Comparison of ENCODE assay signal across 21 mouse cellular contexts in the genomic region with DNA sequence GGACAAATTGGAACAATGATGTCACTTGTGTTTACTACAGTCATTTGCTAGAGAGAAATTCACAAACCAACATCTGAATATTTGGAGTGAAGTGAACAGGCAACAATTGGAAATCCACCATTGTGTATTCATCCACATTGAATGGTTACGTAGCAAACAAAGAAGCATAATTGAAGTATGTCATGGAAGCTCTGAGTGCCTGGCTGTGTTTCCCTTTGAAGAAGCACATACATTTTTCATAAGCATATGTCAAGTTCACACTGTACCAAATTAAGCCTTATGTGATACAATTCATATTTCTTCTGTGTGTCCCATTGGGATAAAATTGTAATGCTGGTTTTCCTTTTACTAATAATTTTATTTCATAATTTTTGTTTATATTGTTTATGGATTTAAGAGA.
A peak's percentile ranks its signal among the peaks of the same experiment; 100 is the strongest.
DNase-seq lines count a peak whose midpoint lies in the region; ATAC-seq and TF ChIP-seq lines count a peak whose summit lies in the region.
"Had no signal": no experiment of that assay in that cellular context is flagged by ENCODE, and none has a peak within 500 bp of the region (broad histone marks: within the 10 kb centered on the region; RNA-seq: fewer than 3 reads in every experiment).

No protein-coding gene starts in this region.

- no peak for TF ChIP-seq CTCF in brain, embryonic 14.5 days (IDR thresholded peaks at IDR 0.05; ENCODE audit: borderline replicate concordance, extremely low read depth, insufficient read depth, insufficient read length)

- no peaks in the 10 kb centered on the region for H3K9me3 ChIP-seq in forebrain, embryonic 15.5 days
- no peaks in the 10 kb centered on the region for H3K9me3 ChIP-seq in forebrain, embryonic 12.5 days
- H3K9me3 ChIP-seq: hindbrain, embryonic 10.5 days; hindbrain, embryonic 13.5 days; intestine, embryonic 15.5 days had no signal

- H3K27ac ChIP-seq in forebrain, embryonic 15.5 days (replicated peaks): no peak overlapping the region
- H3K27ac ChIP-seq in forebrain, embryonic 12.5 days: no peak overlapping the region
- H3K27ac ChIP-seq: hindbrain, embryonic 10.5 days; hindbrain, embryonic 13.5 days; intestine, embryonic 15.5 days had no signal

- no peak overlapping the region for H3K4me3 ChIP-seq in forebrain, embryonic 15.5 days
- no peak overlapping the region for H3K4me3 ChIP-seq in forebrain, embryonic 12.5 days (replicated peaks)
- H3K4me3 ChIP-seq: hindbrain, embryonic 10.5 days; hindbrain, embryonic 13.5 days; intestine, embryonic 15.5 days had no signal

- H3K36me3 ChIP-seq in forebrain, embryonic 15.5 days: no peaks in the 10 kb centered on the region
- no peaks in the 10 kb centered on the region for H3K36me3 ChIP-seq in forebrain, embryonic 12.5 days (replicated peaks)
- H3K36me3 ChIP-seq: hindbrain, embryonic 10.5 days; hindbrain, embryonic 13.5 days; intestine, embryonic 15.5 days had no signal

- 51% methylated on average over 1 of the region's 1 CpGs for WGBS in forebrain, embryonic 15.5 days
- WGBS in forebrain, embryonic 12.5 days: 60% methylated on average over 1 of the region's 1 CpGs

- no peak for TF ChIP-seq POLR2A in brain, embryonic 14.5 days (IDR thresholded peaks at IDR 0.05; ENCODE audit: borderline replicate concordance, extremely low read depth, insufficient read depth, insufficient read length, poor library complexity, severe bottlenecking)

- peak; percentile 64; the same call in 1 of the 2 replicates for ATAC-seq in forebrain, embryonic 15.5 days (replicated peaks)
- ATAC-seq in forebrain, embryonic 12.5 days (ENCODE audit: low FRiP score): no peak
- ATAC-seq: CD4-positive, CD25-positive, alpha-beta regulatory T cell, adult 4 months; hindbrain, embryonic 16.5 days; intestine, embryonic 15.5 days had no signal

- H3K9ac ChIP-seq in forebrain, embryonic 15.5 days (replicated peaks): no peak overlapping the region
- no peak overlapping the region for H3K9ac ChIP-seq in forebrain, embryonic 12.5 days
- H3K9ac ChIP-seq: hindbrain, embryonic 13.5 days; intestine, embryonic 15.5 days had no signal

- intact Hi-C loops in heart, postnatal 10 days (cut with DNase I): no loop called here

- no peak overlapping the region for H3K4me2 ChIP-seq in forebrain, embryonic 15.5 days (replicated peaks)
- no peak overlapping the region for H3K4me2 ChIP-seq in forebrain, embryonic 12.5 days
- H3K4me2 ChIP-seq: heart, embryonic 11.5 days; hindbrain, embryonic 13.5 days; intestine, embryonic 15.5 days had no signal

- no peaks in the 10 kb centered on the region for H3K27me3 ChIP-seq in forebrain, embryonic 15.5 days
- H3K27me3 ChIP-seq in forebrain, embryonic 12.5 days: no peaks in the 10 kb centered on the region
- H3K27me3 ChIP-seq: hindbrain, embryonic 13.5 days; intestine, embryonic 15.5 days had no signal

- DNase-seq in brain, embryonic 14.5 days (ENCODE audit: low read depth): peak; percentile 64
- peak; percentile 32 for DNase-seq in brain, embryonic 18.5 days (ENCODE audit: low read depth, low spot score)
- no peak for DNase-seq in gastrocnemius, adult 8-10 months (ENCODE audit: low spot score in 2 of 2)
- no peak for DNase-seq in heart, postnatal 10 days
- DNase-seq: adrenal gland, adult 2 months; adrenal gland, postnatal 14 days; cerebellum, adult 18-20 months; cerebellum, adult 9-10 months; cerebellum, postnatal 14 days; gastrocnemius, postnatal 14 days; heart, adult 11 months; heart, postnatal 36 days; kidney, adult 11 months had no signal

- no peaks in the 10 kb centered on the region for H3K4me1 ChIP-seq in forebrain, embryonic 15.5 days
- H3K4me1 ChIP-seq in forebrain, embryonic 12.5 days: no peaks in the 10 kb centered on the region
- H3K4me1 ChIP-seq: hindbrain, embryonic 10.5 days; hindbrain, embryonic 13.5 days; intestine, embryonic 15.5 days had no signal

Comparison
In these comparisons a context has a peak if more than half of its experiments do, and no peak if none do; other contexts are left out.
1. DNase-seq: peak in brain, embryonic 14.5 days (single experiment) and brain, embryonic 18.5 days (single experiment); none in gastrocnemius, adult 8-10 months (0 of 2) and heart, postnatal 10 days (0 of 2).